Mouse (Mus musculus): ENCODE results near the gene Rnf180. TPM values are rescaled to one million over a fixed set of nuclear protein-coding genes. Genes with fewer than 3 reads are reported as not detected.

Rnf180 gene
- polyA plus RNA-seq, 2 experiments = 4.5 to 8.6 TPM

GRCm38 (mm10) chr13:105279397-105280018 lies 15.1 kb downstream of the Rnf180 start:
- no peaks in the 10 kb centered on the region for H3K27me3 ChIP-seq (ENCODE audit: control insufficient read depth, insufficient read depth, low read length)
- DNase-seq (ENCODE audit: low spot score) = no peak
- no peak for ATAC-seq (ENCODE audit: low FRiP score, low read depth)
- no peaks in the 10 kb centered on the region for H3K36me3 ChIP-seq (ENCODE audit: control insufficient read depth, insufficient read depth, low read length)
- no peaks in the 10 kb centered on the region for H3K4me1 ChIP-seq (ENCODE audit: control insufficient read depth, insufficient read depth, low read length)
- H3K27ac ChIP-seq (replicated peaks; ENCODE audit: low read depth, low read length) = no peak overlapping the region
- no peak overlapping the region for H3K4me2 ChIP-seq (replicated peaks; ENCODE audit: low read depth, low read length, severe bottlenecking)
- WGBS = 66% methylated on average over 8 of the region's 8 CpGs
- H3K9me3 ChIP-seq (ENCODE audit: control insufficient read depth, low read length) = no peaks in the 10 kb centered on the region
- no peak for TF ChIP-seq POLR2A (IDR thresholded peaks at IDR 0.05; ENCODE audit: borderline replicate concordance, extremely low read depth, insufficient read depth, insufficient read length)
- H3K9ac ChIP-seq (ENCODE audit: low read depth, low read length, severe bottlenecking) = no peak overlapping the region
- H3K4me3 ChIP-seq (replicated peaks; ENCODE audit: low read length) = no peak overlapping the region

DNA sequence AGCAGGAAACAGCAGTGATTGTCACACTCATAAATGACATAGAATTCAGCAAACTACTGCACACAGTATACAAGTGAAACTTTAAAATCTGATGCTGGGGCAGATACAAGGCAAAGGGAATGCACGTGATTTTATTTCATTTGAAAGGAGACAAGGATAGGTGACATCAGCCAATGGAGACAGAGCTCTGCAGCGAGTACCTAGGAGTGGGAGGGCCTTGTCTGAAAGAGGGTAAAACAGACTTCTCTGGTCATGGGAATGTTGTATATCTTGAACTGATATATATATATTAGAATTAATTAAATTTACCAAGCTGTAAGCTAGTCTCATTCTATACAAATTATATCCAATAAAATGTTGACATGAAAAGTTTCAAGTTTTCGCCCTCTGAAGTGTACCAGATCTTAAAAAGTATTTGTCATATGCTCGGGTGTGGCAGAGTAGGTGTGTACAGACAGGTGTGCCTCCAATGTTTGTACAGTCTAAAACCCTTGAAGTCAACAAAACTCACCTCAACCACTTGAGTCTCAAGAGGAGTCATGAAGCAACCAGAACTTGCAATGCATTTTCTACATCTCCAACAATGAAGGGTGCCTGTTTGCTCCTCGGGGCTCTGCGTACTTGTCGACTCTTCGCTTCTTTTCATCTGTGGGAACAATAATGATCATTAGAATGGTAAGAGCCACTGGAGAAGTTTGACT lies 24.1 kb downstream of the Rnf180 start:
- Histone ChIP-seq H3K4me1 (ENCODE audit: control insufficient read depth, insufficient read depth, low read length) (no peaks in the 10 kb centered on the region), H3K27me3 (ENCODE audit: control insufficient read depth, insufficient read depth, low read length) (no peaks in the 10 kb centered on the region), H3K4me2 (replicated peaks; ENCODE audit: low read depth, low read length, severe bottlenecking) (no peak overlapping the region), H3K4me3 (replicated peaks; ENCODE audit: low read length) (no peak overlapping the region), H3K27ac (replicated peaks; ENCODE audit: low read depth, low read length) (no peak overlapping the region), H3K9me3 (ENCODE audit: control insufficient read depth, low read length) (peaks cover 10% of the 10 kb centered on the region), H3K36me3 (ENCODE audit: control insufficient read depth, insufficient read depth, low read length) (no peaks in the 10 kb centered on the region), H3K9ac (ENCODE audit: low read depth, low read length, severe bottlenecking) (no peak overlapping the region)
- TF ChIP-seq POLR2A (IDR thresholded peaks at IDR 0.05; ENCODE audit: borderline replicate concordance, extremely low read depth, insufficient read depth, insufficient read length) = no peak
- no peak for DNase-seq (ENCODE audit: low spot score)
- no peak for ATAC-seq (ENCODE audit: low FRiP score, low read depth)
- WGBS = 85% methylated on average over 8 of the region's 8 CpGs

- H3K4me3 ChIP-seq (replicated peaks; ENCODE audit: low read length) = no peak overlapping the region
- WGBS = 82% methylated on average over 6 of the region's 6 CpGs
Observed at GRCm38 (mm10) chr13:105267464-105267863, 27.2 kb downstream of the Rnf180 start.

GRCm38 (mm10) chr13:105266746-105267145 lies 27.9 kb downstream of the Rnf180 start:
- Histone ChIP-seq H3K4me1 (ENCODE audit: control insufficient read depth, insufficient read depth, low read length) (no peaks in the 10 kb centered on the region), H3K27ac (replicated peaks; ENCODE audit: low read depth, low read length) (no peak overlapping the region), H3K4me2 (replicated peaks; ENCODE audit: low read depth, low read length, severe bottlenecking) (no peak overlapping the region), H3K36me3 (ENCODE audit: control insufficient read depth, insufficient read depth, low read length) (no peaks in the 10 kb centered on the region), H3K27me3 (ENCODE audit: control insufficient read depth, insufficient read depth, low read length) (no peaks in the 10 kb centered on the region), H3K4me3 (replicated peaks; ENCODE audit: low read length) (no peak overlapping the region), H3K9ac (ENCODE audit: low read depth, low read length, severe bottlenecking) (no peak overlapping the region), H3K9me3 (ENCODE audit: control insufficient read depth, low read length) (no peaks in the 10 kb centered on the region)
- WGBS = 56% methylated on average over 3 of the region's 3 CpGs
- no peak for TF ChIP-seq POLR2A (IDR thresholded peaks at IDR 0.05; ENCODE audit: borderline replicate concordance, extremely low read depth, insufficient read depth, insufficient read length)
- ATAC-seq (ENCODE audit: low FRiP score, low read depth) (no peak), DNase-seq (ENCODE audit: low spot score) (peak; percentile 76)

More at GRCm38 (mm10) chr13:105267464-105267863, 27.2 kb downstream of the Rnf180 start:
- DNase-seq (ENCODE audit: low spot score) (no peak), ATAC-seq (ENCODE audit: low FRiP score, low read depth) (no peak)
- no peak for TF ChIP-seq POLR2A (IDR thresholded peaks at IDR 0.05; ENCODE audit: borderline replicate concordance, extremely low read depth, insufficient read depth, insufficient read length)
- H3K9ac ChIP-seq (ENCODE audit: low read depth, low read length, severe bottlenecking) = no peak overlapping the region
- no peak overlapping the region for H3K4me2 ChIP-seq (replicated peaks; ENCODE audit: low read depth, low read length, severe bottlenecking)
- H3K27ac ChIP-seq (replicated peaks; ENCODE audit: low read depth, low read length) = no peak overlapping the region
- no peaks in the 10 kb centered on the region for H3K4me1 ChIP-seq (ENCODE audit: control insufficient read depth, insufficient read depth, low read length)
- no peaks in the 10 kb centered on the region for H3K36me3 ChIP-seq (ENCODE audit: control insufficient read depth, insufficient read depth, low read length)
- peaks cover under 1% of the 10 kb centered on the region for H3K9me3 ChIP-seq (ENCODE audit: control insufficient read depth, low read length)
- no peaks in the 10 kb centered on the region for H3K27me3 ChIP-seq (ENCODE audit: control insufficient read depth, insufficient read depth, low read length)

DNA sequence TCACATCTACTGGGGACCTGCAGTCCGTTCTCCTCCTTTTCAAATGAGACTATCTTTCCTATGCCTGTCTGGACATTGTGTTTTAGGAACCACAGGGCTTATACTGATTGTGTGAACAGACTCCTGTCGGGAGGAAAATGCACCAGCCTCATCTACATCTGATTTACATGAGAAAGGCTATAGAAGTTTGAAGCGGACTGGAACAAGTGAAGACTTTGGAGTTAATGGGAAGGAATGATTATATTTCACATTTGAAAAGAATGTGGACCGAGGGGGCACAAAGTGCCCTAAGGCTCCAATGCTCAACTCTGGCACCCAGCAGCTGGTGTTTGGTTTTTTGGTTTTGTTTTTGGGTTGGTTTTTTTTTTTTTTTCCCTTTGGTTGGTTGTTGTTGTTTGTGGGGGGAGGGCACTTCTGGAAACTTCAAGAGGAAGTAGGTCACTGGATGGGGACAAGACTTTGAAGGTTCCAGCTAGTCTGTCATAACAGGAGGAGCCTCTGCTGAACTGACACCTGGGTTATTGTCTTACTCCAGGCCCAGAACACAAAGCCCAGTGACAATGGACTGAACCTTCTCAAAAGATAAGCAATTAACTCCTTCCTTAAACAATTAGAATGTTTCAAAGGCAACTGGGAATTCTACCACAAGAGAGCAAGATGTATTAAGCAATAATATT lies 37.7 kb downstream of the Rnf180 start:
- no peaks in the 10 kb centered on the region for H3K4me1 ChIP-seq (ENCODE audit: control insufficient read depth, insufficient read depth, low read length)
- ATAC-seq (ENCODE audit: low FRiP score, low read depth) (no peak), DNase-seq (ENCODE audit: low spot score) (no peak)
- H3K4me2 ChIP-seq (replicated peaks; ENCODE audit: low read depth, low read length, severe bottlenecking) = no peak overlapping the region
- no peak for TF ChIP-seq POLR2A (IDR thresholded peaks at IDR 0.05; ENCODE audit: borderline replicate concordance, extremely low read depth, insufficient read depth, insufficient read length)
- no peak overlapping the region for H3K4me3 ChIP-seq (replicated peaks; ENCODE audit: low read length)
- no peaks in the 10 kb centered on the region for H3K9me3 ChIP-seq (ENCODE audit: control insufficient read depth, low read length)
- no peaks in the 10 kb centered on the region for H3K36me3 ChIP-seq (ENCODE audit: control insufficient read depth, insufficient read depth, low read length)
- H3K9ac ChIP-seq (ENCODE audit: low read depth, low read length, severe bottlenecking) = no peak overlapping the region
- no peak overlapping the region for H3K27ac ChIP-seq (replicated peaks; ENCODE audit: low read depth, low read length)
- H3K27me3 ChIP-seq (ENCODE audit: control insufficient read depth, insufficient read depth, low read length) = no peaks in the 10 kb centered on the region
- WGBS = 71% methylated on average over 4 of the region's 4 CpGs

All from limb, embryonic 14.5 days (tissue).